Mouse (Mus musculus): ENCODE measurements around the gene Lrrc73.

Lrrc73 gene

DNA sequence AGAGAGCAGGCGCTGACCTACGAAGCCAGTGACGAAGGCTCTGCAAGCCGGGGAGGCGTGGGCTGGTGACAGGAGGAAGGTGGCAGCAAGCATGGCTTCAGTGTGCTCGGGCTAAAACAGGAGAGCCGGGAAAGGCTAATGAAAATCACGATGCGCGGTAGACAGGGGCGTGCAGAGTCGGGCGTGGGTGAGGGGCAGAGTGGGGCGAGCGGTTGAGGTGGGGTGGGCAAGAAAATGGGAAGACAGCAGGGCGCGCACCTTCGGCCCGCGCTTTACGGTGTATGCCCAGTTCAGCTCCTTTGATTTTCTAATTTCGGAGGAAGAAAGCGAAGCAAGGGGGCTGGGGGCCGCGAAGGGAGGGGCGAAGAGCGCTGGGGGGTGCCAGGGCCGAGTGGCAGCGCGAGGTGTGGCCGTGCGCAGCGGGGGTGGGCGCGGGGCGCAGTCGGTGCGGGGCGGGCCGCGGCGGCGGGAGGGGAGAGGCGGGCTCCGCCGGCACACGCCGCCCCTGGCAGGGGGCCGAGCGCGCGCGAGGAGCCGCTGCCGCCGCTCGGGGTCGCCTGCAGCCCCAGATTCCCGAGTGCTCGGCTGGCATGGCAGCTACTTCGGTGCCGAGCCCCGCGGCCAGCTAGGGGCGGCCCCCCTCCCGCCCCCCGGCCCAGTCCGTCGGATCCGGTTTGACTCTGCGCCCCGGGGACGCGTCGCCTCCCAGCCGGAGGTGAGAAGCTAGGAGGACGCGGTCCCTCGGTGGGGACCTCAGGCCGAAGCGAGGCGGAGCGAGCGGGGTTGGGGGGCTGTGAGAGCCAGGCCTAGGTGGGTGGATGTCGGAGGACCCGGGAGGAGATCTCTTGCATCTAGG lies 44.3 kb downstream of the Lrrc73 start, which contains the start of gene Dlk2:
TSS of gene Dlk2 (plus strand) at position 58 of the 856 bp plus-strand sequence.
- DNase-seq = no peak

DNA sequence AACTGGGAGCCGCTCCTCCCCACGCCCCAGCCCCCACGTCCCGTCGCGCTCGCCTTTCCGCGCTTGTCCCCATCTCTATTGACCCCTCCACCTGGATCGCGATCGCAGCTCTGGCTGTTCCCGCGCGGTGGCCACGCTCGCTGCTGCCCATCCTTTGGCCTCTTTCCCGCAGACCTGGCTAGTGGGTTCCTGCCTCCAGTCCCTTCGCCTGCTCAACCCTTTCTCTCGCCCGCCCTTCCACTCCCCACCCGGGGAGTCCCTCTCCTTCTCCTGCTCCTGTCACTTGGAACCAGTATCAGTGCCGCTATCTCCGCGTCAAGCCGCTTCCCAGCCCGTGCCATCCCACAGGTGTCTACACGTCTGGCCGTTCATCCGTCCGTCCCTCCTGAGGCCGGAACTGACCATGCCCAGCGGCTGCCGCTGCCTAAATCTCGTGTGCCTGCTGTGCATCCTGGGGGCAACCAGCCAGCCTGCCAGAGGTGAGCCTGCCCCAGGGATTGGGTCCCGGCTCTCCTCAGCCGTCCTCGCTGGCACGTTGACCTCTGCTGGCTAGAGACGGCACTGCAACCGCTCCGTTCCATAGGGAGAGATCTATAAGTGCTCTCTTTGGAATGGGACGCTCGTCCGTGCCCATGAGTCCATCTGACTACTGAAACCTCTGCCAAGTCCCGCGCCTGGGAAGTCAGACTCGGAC lies 45.0 kb downstream of the Lrrc73 start:
- peak; percentile 63 to 87 for DNase-seq

GRCm38 (mm10) chr17:46301892-46302291 lies 48.6 kb downstream of the Lrrc73 start:
- no peak for DNase-seq

DNA sequence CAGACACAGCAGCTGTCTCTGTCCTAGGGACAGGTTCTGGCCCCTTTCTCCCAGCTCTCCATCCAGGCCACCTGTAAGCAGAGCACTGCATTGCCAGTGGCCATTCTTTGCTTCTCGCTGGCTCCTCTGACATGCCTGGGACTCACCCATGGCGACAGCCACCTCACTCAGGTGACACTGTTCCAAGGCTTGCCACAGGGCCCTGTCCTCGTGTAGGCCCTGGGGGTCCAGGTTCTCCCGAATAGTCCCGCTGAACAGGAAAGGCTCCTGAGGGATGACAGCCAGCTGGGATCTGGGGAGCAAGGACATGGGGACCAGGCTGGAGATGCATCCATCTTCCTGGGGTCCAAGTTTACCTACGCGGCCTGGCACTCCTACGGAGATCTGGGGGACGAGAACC lies 50.9 kb downstream of the Lrrc73 start:
- no peak for DNase-seq

Measured in kidney, adult 8-10 months (tissue).